Mouse (Mus musculus): Measurements from ENCODE around the gene Kif18a. TPM values are rescaled to one million over a fixed set of nuclear protein-coding genes. Genes with fewer than 3 reads are reported as not detected.

Gene Kif18a
- polyA plus RNA-seq, 1 experiment from 2014 or later, result 15.3 TPM

DNA sequence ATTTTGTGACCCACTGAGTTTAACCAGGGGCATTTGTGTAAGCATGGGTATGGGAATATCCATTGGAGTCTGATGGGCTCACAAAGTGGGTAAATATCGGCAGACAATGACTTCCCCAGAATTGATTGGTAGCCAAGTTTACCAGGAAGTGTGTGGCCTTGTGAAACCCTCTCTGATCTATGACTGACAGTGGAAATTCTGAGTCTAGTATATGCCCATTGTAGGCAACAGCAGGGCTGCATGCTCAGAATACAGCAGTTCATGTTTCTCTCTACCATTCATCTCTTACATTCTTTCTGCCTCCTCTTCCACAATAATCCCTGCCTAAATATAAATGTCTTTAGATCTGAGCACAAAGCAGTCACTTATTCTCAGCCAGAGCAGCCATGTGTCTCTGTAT is 103.5 kb downstream of the Kif18a start:
- Histone ChIP-seq H3K4me3 (no peak overlapping the region), H3K4me2 (replicated peaks) (no peak overlapping the region), H3K27ac (replicated peaks) (no peak overlapping the region), H3K27me3 (no peaks in the 10 kb centered on the region), H3K9ac (replicated peaks) (no peak overlapping the region), H3K9me3 (no peaks in the 10 kb centered on the region), H3K36me3 (no peaks in the 10 kb centered on the region), H3K4me1 (0 out of 2 replicates have a peak, but pooled peaks cover 3% of the 10 kb centered on the region)
- WGBS, result 59% methylated on average over 1 of the region's 1 CpGs
- ATAC-seq (replicated peaks), result no peak

GRCm38 (mm10) chr2:109386211-109386610 is 105.7 kb downstream of the Kif18a start:
- Histone ChIP-seq H3K27ac (replicated peaks) (no peak overlapping the region), H3K4me1 (0 out of 2 replicates have a peak, but pooled peaks cover 3% of the 10 kb centered on the region), H3K9ac (replicated peaks) (no peak overlapping the region), H3K27me3 (no peaks in the 10 kb centered on the region), H3K36me3 (no peaks in the 10 kb centered on the region), H3K4me2 (replicated peaks) (no peak overlapping the region), H3K9me3 (no peaks in the 10 kb centered on the region), H3K4me3 (no peak overlapping the region)
- WGBS, result 4% methylated on average over 1 of the region's 1 CpGs
- no peak for ATAC-seq (replicated peaks)

DNA sequence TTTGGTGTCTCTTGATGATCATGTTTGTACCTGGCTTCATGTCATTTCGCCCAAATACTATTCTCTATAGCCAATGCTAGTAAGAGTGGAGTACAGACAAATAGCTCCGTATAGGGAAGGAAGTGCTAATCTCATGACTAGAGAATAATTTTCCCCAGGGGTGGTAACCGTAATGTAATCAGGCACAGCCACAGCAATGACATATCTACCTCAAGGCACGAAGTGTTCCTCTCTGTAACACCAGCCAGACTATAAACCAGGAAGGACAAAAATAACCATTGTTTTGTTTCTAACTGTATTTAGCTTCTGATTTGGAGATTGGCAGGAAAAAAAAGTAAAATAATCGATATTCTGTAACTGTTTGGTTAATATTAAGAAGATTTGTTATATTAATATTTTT is 108.2 kb downstream of the Kif18a start:
- WGBS, result 86% methylated on average over 5 of the region's 5 CpGs

DNA sequence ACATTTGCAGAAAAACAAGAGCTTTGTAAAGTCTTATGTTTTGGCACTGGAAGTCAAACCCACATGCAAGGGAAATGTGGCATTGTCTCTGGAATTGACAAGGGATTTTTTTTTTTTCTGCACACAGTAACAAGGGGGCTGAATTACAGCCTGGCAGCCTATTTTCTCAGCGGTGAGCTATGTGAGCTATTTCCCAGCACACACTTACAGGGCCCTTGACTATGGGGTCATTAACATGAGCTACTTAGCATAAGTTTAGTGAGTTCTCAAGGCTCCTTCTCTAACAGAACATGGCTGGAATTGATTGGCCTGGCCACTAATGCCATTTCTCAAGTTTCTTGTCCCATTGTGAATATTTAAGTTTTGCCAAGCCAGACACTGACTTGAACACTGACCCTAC is 109.4 kb downstream of the Kif18a start:
- Histone ChIP-seq H3K4me1 (0 out of 2 replicates have a peak, but pooled peaks cover 3% of the 10 kb centered on the region), H3K4me2 (replicated peaks) (no peak overlapping the region), H3K27ac (replicated peaks) (no peak overlapping the region), H3K9me3 (no peaks in the 10 kb centered on the region), H3K9ac (replicated peaks) (no peak overlapping the region), H3K36me3 (no peaks in the 10 kb centered on the region), H3K4me3 (no peak overlapping the region), H3K27me3 (no peaks in the 10 kb centered on the region)
- WGBS, result 9% methylated on average over 1 of the region's 1 CpGs
- ATAC-seq (replicated peaks), result peak; percentile 85

More for the DNA sequence above, 108.2 kb downstream of the Kif18a start:
- Histone ChIP-seq H3K4me1 (0 out of 2 replicates have a peak, but pooled peaks cover 3% of the 10 kb centered on the region), H3K36me3 (no peaks in the 10 kb centered on the region), H3K27me3 (no peaks in the 10 kb centered on the region), H3K9me3 (no peaks in the 10 kb centered on the region), H3K4me3 (no peak overlapping the region), H3K9ac (replicated peaks) (no peak overlapping the region), H3K27ac (replicated peaks) (no peak overlapping the region), H3K4me2 (replicated peaks) (no peak overlapping the region)
- no peak for ATAC-seq (replicated peaks)

Other genes with a start within 250 kb of the Kif18a start
- gene Mettl15, start within 50 bp of the Kif18a start, polyA plus RNA-seq (2015; fragmentation: Nextera tagmentation; extraction: Ambion mirVana), result 11.0 and 11.8 TPM in 2 replicates